Mouse (Mus musculus) thymus, postnatal 0 days (tissue): ENCODE data around the gene 1600002K03Rik. TPM values are rescaled to one million over a fixed set of nuclear protein-coding genes. Genes with fewer than 3 reads are reported as not detected.
"Not testable (repeated sequence)": the region's sequence is repeated elsewhere in the genome, so short reads cannot be mapped to it uniquely, and the experiment has no call there.

Experiments
- DNase-seq: peaks from one replicate; pipeline ENCODE4 v3.0.0-alpha.2; 2015; ENCODE audit warnings: low spot score
- polyA plus RNA-seq: library from polyadenylated mRNA; unstranded; fragments of >200 nt; fragmentation: Nextera tagmentation; extraction: Ambion mirVana; gene quantifications from 2 replicates; pipeline ENCODE4 v1.2.1, GENCODE M21; 2015

The 1600002K03Rik gene
- polyA plus RNA-seq, 1 experiment from 2014 or later, result 15.3 TPM

DNA sequence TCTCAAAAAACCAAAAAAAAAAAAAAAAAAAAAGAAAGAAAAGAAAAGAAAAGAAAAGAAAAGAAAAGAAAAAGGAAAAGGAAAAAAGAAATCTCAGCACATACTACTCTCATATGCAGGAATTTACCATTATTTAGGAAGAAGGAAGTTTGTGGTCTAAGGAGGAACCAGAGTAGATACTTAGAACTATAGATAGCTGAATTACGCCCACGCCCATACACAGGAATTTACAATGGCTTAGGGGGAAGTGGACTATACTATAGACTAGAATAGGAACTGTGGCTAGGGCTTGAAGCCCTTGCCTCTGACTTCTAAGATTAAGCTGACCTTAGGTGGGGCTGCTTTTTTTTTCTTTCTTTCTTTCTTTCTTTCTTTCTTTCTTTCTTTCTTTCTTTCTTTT, 50.4 kb downstream of the 1600002K03Rik start:
- not testable (repeated sequence) for DNase-seq

Other genes starting within 250 kb of the 1600002K03Rik start
- 3.7 TPM in 2 replicates for gene Arid3a, start 245.9 kb upstream of the 1600002K03Rik start, polyA plus RNA-seq
- 77.5 and 85.8 TPM in 2 replicates for gene Wdr18, start 212.8 kb upstream of the 1600002K03Rik start, polyA plus RNA-seq
- gene Grin3b, start 202.2 kb upstream of the 1600002K03Rik start, polyA plus RNA-seq, result 0.09 and 0.20 TPM in 2 replicates
- gene Tmem259, start 188.6 kb upstream of the 1600002K03Rik start, polyA plus RNA-seq, result 19.4 and 25.8 TPM in 2 replicates
- gene Cnn2, start 184.4 kb upstream of the 1600002K03Rik start, polyA plus RNA-seq, result 137 and 152 TPM in 2 replicates
- 5.2 and 5.8 TPM in 2 replicates for gene Abca7, start 176.4 kb upstream of the 1600002K03Rik start, polyA plus RNA-seq
- gene Arhgap45, start 156.3 kb upstream of the 1600002K03Rik start, polyA plus RNA-seq, result 179 and 206 TPM in 2 replicates
- gene Polr2e, start 133.1 kb upstream of the 1600002K03Rik start, polyA plus RNA-seq, result 153 and 158 TPM in 2 replicates
- gene Gpx4, start 125.8 kb upstream of the 1600002K03Rik start, polyA plus RNA-seq, result 640 and 681 TPM in 2 replicates
- gene Sbno2, start 67.4 kb upstream of the 1600002K03Rik start, polyA plus RNA-seq, result 18.3 and 19.7 TPM in 2 replicates
- gene Stk11, start 57.1 kb upstream of the 1600002K03Rik start, polyA plus RNA-seq, result 18.2 and 23.2 TPM in 2 replicates
- gene Atp5d, start 34.3 kb upstream of the 1600002K03Rik start, polyA plus RNA-seq, result 588 TPM in 2 replicates
- 3.5 and 4.3 TPM in 2 replicates for gene Cbarp, start 32.1 kb upstream of the 1600002K03Rik start, polyA plus RNA-seq
- 13.1 and 18.8 TPM in 2 replicates for gene Midn, start 24.7 kb upstream of the 1600002K03Rik start, polyA plus RNA-seq
- gene Cirbp, start 7.0 kb upstream of the 1600002K03Rik start, polyA plus RNA-seq, result 226 and 376 TPM in 2 replicates
- 1.2 and 1.6 TPM in 2 replicates for gene Efna2, start 6.5 kb downstream of the 1600002K03Rik start, polyA plus RNA-seq
- 70.8 and 72.4 TPM in 2 replicates for gene Mum1, start 53.5 kb downstream of the 1600002K03Rik start, polyA plus RNA-seq
- 319 and 339 TPM in 2 replicates for gene Ndufs7, start 76.2 kb downstream of the 1600002K03Rik start, polyA plus RNA-seq
- 5.5 and 5.9 TPM in 2 replicates for gene Gamt, start 88.1 kb downstream of the 1600002K03Rik start, polyA plus RNA-seq
- 48.9 and 56.1 TPM in 2 replicates for gene Dazap1, start 88.5 kb downstream of the 1600002K03Rik start, polyA plus RNA-seq
- gene Rps15, start 119.5 kb downstream of the 1600002K03Rik start, polyA plus RNA-seq, result 1,158 and 1,206 TPM in 2 replicates
- gene Apc2, start 123.0 kb downstream of the 1600002K03Rik start, polyA plus RNA-seq, result 0.10 and 0.24 TPM in 2 replicates
- 72.7 and 81.1 TPM in 2 replicates for gene 2310011J03Rik, start 147.6 kb downstream of the 1600002K03Rik start, polyA plus RNA-seq
- 4.4 and 4.6 TPM in 2 replicates for gene Pcsk4, start 156.6 kb downstream of the 1600002K03Rik start, polyA plus RNA-seq
- 0.26 and 0.30 TPM in 2 replicates for gene Reep6, start 157.0 kb downstream of the 1600002K03Rik start, polyA plus RNA-seq
- 1.0 and 1.1 TPM in 2 replicates for gene Adamtsl5, start 175.5 kb downstream of the 1600002K03Rik start, polyA plus RNA-seq
- 0.17 and 0.21 TPM in 2 replicates for gene Plk5, start 183.5 kb downstream of the 1600002K03Rik start, polyA plus RNA-seq
- 3.2 and 4.7 TPM in 2 replicates for gene Mex3d, start 214.7 kb downstream of the 1600002K03Rik start, polyA plus RNA-seq
- gene Mbd3, start 226.6 kb downstream of the 1600002K03Rik start, polyA plus RNA-seq, result 151 and 166 TPM in 2 replicates
- gene Uqcr11, start 233.9 kb downstream of the 1600002K03Rik start, polyA plus RNA-seq, result 635 and 689 TPM in 2 replicates